14 mouse cellular contexts compared by ENCODE assay signal in genomic region chr6:97531043-97531442, GRCm38 (mm10).
DNase-seq lines count a peak whose midpoint lies in the region; ATAC-seq lines count a peak whose summit lies in the region.
"Had no signal": no experiment of that assay in that cellular context is flagged by ENCODE, and none has a peak within 500 bp of the region (broad histone marks: within the 10 kb centered on the region; RNA-seq: fewer than 3 reads in every experiment).

No protein-coding gene starts in this region.

- no peaks in the 10 kb centered on the region for H3K9me3 ChIP-seq in neural tube, embryonic 15.5 days (replicated peaks)
- H3K9me3 ChIP-seq: forebrain, embryonic 15.5 days; heart, embryonic 10.5 days; limb, embryonic 15.5 days had no signal

- ATAC-seq in common myeloid progenitor, adult 5-6 weeks (replicated peaks; ENCODE audit: low read depth, poor library complexity, severe bottlenecking), result peak; percentile 83
- ATAC-seq in neural tube, embryonic 15.5 days (ENCODE audit: low FRiP score), result no peak
- ATAC-seq: forebrain, embryonic 15.5 days had no signal

- no peak overlapping the region for H3K4me2 ChIP-seq in neural tube, embryonic 15.5 days
- H3K4me2 ChIP-seq: forebrain, embryonic 15.5 days; limb, embryonic 15.5 days had no signal

- H3K27me3 ChIP-seq in splenic B cell, adult 2 months (ENCODE audit: control insufficient read depth, insufficient read depth, low read length, poor library complexity, severe bottlenecking), result no peaks in the 10 kb centered on the region
- no peaks in the 10 kb centered on the region for H3K27me3 ChIP-seq in neural tube, embryonic 15.5 days (replicated peaks)
- H3K27me3 ChIP-seq: forebrain, embryonic 15.5 days had no signal

- H3K9ac ChIP-seq in neural tube, embryonic 15.5 days (replicated peaks), result no peak overlapping the region
- H3K9ac ChIP-seq: forebrain, embryonic 15.5 days; limb, embryonic 15.5 days had no signal

- intact Hi-C loops in left cerebral cortex, postnatal 14 days (cut with DNase I), result no loop called here

- no peak overlapping the region for H3K27ac ChIP-seq in neural tube, embryonic 15.5 days (replicated peaks)
- H3K27ac ChIP-seq: forebrain, embryonic 15.5 days; heart, embryonic 10.5 days; limb, embryonic 15.5 days had no signal

- WGBS in neural tube, embryonic 15.5 days, result 66% methylated on average over 4 of the region's 4 CpGs

- no peak overlapping the region for H3K4me3 ChIP-seq in neural tube, embryonic 15.5 days (replicated peaks)
- H3K4me3 ChIP-seq: forebrain, embryonic 15.5 days; heart, embryonic 10.5 days; limb, embryonic 15.5 days; megakaryocyte, embryonic 14.5 days had no signal

- peaks cover 13% of the 10 kb centered on the region for H3K4me1 ChIP-seq in neural tube, embryonic 15.5 days
- H3K4me1 ChIP-seq: limb, embryonic 15.5 days had no signal

- peak; percentile 28 for DNase-seq in gastrocnemius, adult 18-20 months (ENCODE audit: low spot score)
- DNase-seq in gastrocnemius, postnatal 25 days, result no peak
- peak; percentile 17 to 53 for DNase-seq in left cerebral cortex, postnatal 14 days (ENCODE audit: low spot score in 2 of 2)
- no peak for DNase-seq in left cerebral cortex, adult 9 months (ENCODE audit: low spot score in 2 of 2)
- DNase-seq in splenic B cell, adult 2 months (ENCODE audit: low read depth, low spot score), result peak; percentile 6
- DNase-seq in adrenal gland, adult 8-10 months, result no peak
- DNase-seq: adrenal gland, postnatal 25 days; cerebellum, adult 11 months had no signal

- H3K36me3 ChIP-seq in splenic B cell, adult 2 months (ENCODE audit: control insufficient read depth, insufficient read depth, low read length, poor library complexity, severe bottlenecking), result no peaks in the 10 kb centered on the region
- H3K36me3 ChIP-seq in neural tube, embryonic 15.5 days, result no peaks in the 10 kb centered on the region
- H3K36me3 ChIP-seq: forebrain, embryonic 15.5 days; heart, embryonic 10.5 days; limb, embryonic 15.5 days had no signal

Comparison
In these comparisons a context has a peak if more than half of its experiments do, and no peak if none do; other contexts are left out.
1. DNase-seq: peak in gastrocnemius, adult 18-20 months (single experiment), left cerebral cortex, postnatal 14 days (2 of 2) and splenic B cell, adult 2 months (single experiment); none in gastrocnemius, postnatal 25 days (single experiment), left cerebral cortex, adult 9 months (0 of 2) and adrenal gland, adult 8-10 months (single experiment).